Mouse (Mus musculus) heart, adult 2 months (tissue): ENCODE measurements around the gene Aen.

Source experiments
- CTCF ChIP-seq: fragments of 200-600 bp; IDR thresholded peaks from 2 replicates; pipeline ENCODE4 v1.8.1; 2022; ENCODE audit warnings: antibody characterized with exemption, mild to moderate bottlenecking, moderate library complexity
- EP300 ChIP-seq: fragments of 200-500 bp; IDR thresholded peaks from 2 replicates; pipeline ENCODE4 v1.6.1; 2011; ENCODE audit warnings: low read depth, low read length, control low read depth; ENCODE audit not compliant: insufficient read depth

DNA sequence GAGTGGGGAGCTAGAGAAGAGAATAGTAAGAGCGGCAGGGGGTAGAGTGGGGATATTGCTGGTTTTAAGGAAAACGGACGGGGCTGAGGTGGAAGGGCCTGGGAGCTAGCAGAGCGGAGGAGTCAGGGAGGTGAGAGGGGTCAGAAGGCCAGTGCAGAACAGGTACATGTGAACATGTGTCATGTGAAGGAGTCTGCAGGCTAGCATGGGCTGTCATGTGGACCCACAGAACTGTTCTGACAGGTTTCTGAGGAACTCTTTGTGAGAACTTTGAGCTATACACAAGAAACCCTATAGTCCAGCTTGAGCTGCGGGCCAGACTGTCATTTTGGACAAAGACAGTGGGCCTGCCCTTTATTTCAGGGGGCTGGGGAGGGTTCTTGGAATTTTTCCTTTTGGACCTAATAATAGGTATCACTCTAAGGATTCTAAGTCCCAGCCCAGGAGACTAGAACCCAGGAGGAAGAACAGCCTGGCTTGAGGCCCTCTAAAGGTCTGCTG lies 17.4 kb downstream of the Aen start, which contains the start of gene Isg20:
- TF ChIP-seq EP300 (no peak), CTCF (no peak)
